Mouse (Mus musculus) stomach, postnatal 0 days (tissue): ENCODE measurements at regions not wholly inside any gene's neighbourhood (a gene's known extent, or its start where the extent isn't known, plus 50 kb on each side); places are given as distances from the start of the nearest gene placed in this dataset.

ENCODE experiments used
- CTCF ChIP-seq: IDR thresholded peaks from 2 replicates; pipeline ENCODE4 v1.5.1; 2016; ENCODE audit warnings: antibody characterized with exemption, low read depth, mild to moderate bottlenecking, moderate library complexity
- EP300 ChIP-seq: optimal IDR thresholded peaks from 2 replicates; pipeline ENCODE3; 2016; ENCODE audit warnings: antibody characterized with exemption

DNA sequence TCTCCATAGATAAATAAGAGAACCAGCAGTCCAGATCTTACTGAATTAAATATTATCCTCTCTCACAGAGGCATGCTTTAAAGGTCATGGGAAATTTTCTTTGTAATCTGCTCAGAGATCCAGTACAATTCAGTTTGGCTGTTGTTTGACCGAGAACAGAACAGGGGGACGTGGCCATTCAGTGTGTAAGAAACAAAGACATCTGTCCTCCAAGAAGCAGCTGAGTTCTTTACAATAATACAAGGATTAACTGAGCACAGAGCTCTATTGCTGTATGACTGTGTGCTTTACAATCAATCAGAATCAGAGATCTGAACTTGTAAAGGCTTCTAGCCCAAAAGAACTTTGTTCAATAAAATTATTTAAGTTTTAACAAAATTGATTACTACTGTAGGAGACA lies 287.6 kb upstream of the Cntn5 start:
- TF ChIP-seq EP300: no peak
- TF ChIP-seq CTCF: no peak
